Comparison of ENCODE assay signal across 22 mouse cellular contexts in genomic region chr14:117130334-117130733, GRCm38 (mm10).
DNase-seq lines count a peak whose midpoint lies in the region; ATAC-seq and TF ChIP-seq lines count a peak whose summit lies in the region.
"Had no signal": no experiment of that assay in that cellular context is flagged by ENCODE, and none has a peak within 500 bp of the region (broad histone marks: within the 10 kb centered on the region; RNA-seq: fewer than 3 reads in every experiment).

No protein-coding gene starts in this region.

- peak; percentile 28 to 55 for DNase-seq in heart, adult 9 months (ENCODE audit: low spot score in 2 of 2)
- DNase-seq in heart, embryonic 10.5 days (ENCODE audit: low spot score): no peak
- DNase-seq in lung, embryonic 14.5 days: peak; percentile 27
- DNase-seq in lung, adult 18-20 months: no peak
- DNase-seq in lung, postnatal 36 days: peak; percentile 2
- DNase-seq in lung, postnatal 14 days: no peak
- no peak for DNase-seq in ovary, postnatal 36 days (ENCODE audit: low spot score)
- DNase-seq: adrenal gland, postnatal 10 days; cerebellum, adult 11 months; cerebellum, adult 8-10 months; cerebellum, postnatal 14 days; embryo, embryonic 11 days; gastrocnemius, adult 2 months; gastrocnemius, postnatal 25 days; heart, postnatal 14 days had no signal

- no peaks in the 10 kb centered on the region for H3K27me3 ChIP-seq in heart, embryonic 10.5 days (ENCODE audit: insufficient read depth, poor library complexity, severe bottlenecking)
- H3K27me3 ChIP-seq in lung, embryonic 14.5 days (ENCODE audit: insufficient read depth, low read length): no peaks in the 10 kb centered on the region
- H3K27me3 ChIP-seq: embryonic facial prominence, embryonic 15.5 days; heart, embryonic 15.5 days had no signal

- H3K4me3 ChIP-seq in heart, embryonic 10.5 days: no peak overlapping the region
- H3K4me3 ChIP-seq in lung, embryonic 14.5 days (ENCODE audit: low read depth, low read length): no peak overlapping the region
- H3K4me3 ChIP-seq: embryonic facial prominence, embryonic 15.5 days; erythroblast, embryonic 14.5 days; forebrain, embryonic 10.5 days; gastrocnemius, adult 2 months; heart, embryonic 15.5 days; hindbrain, embryonic 10.5 days had no signal

- TF ChIP-seq CTCF in lung, embryonic 14.5 days (IDR thresholded peaks at IDR 0.05; ENCODE audit: low read depth): no peak

- H3K27ac ChIP-seq in heart, embryonic 10.5 days: no peak overlapping the region
- no peak overlapping the region for H3K27ac ChIP-seq in lung, embryonic 14.5 days (ENCODE audit: low read depth)
- H3K27ac ChIP-seq: embryonic facial prominence, embryonic 15.5 days; forebrain, embryonic 10.5 days; gastrocnemius, adult 2 months; heart, embryonic 15.5 days; hindbrain, embryonic 10.5 days; hindbrain, embryonic 14.5 days had no signal

- no peaks in the 10 kb centered on the region for H3K4me1 ChIP-seq in heart, embryonic 10.5 days
- no peaks in the 10 kb centered on the region for H3K4me1 ChIP-seq in lung, embryonic 14.5 days (ENCODE audit: insufficient read depth)
- H3K4me1 ChIP-seq: embryonic facial prominence, embryonic 15.5 days; forebrain, embryonic 10.5 days; heart, embryonic 15.5 days; hindbrain, embryonic 10.5 days had no signal

- no peak for ATAC-seq in lung, embryonic 14.5 days (ENCODE audit: insufficient read depth)
- ATAC-seq: forebrain, embryonic 14.5 days had no signal

- H3K4me2 ChIP-seq in lung, embryonic 14.5 days: no peak overlapping the region
- H3K4me2 ChIP-seq: embryonic facial prominence, embryonic 15.5 days; heart, embryonic 15.5 days; hindbrain, embryonic 14.5 days had no signal

- H3K36me3 ChIP-seq in heart, embryonic 10.5 days: no peaks in the 10 kb centered on the region
- no peaks in the 10 kb centered on the region for H3K36me3 ChIP-seq in lung, embryonic 14.5 days (ENCODE audit: insufficient read depth)
- H3K36me3 ChIP-seq: embryonic facial prominence, embryonic 15.5 days; heart, embryonic 15.5 days; hindbrain, embryonic 10.5 days had no signal

- WGBS in heart, embryonic 10.5 days: 66% methylated on average over 1 of the region's 1 CpGs
- WGBS in lung, embryonic 14.5 days: 18% methylated on average over 1 of the region's 1 CpGs

- no peak overlapping the region for H3K9ac ChIP-seq in lung, embryonic 14.5 days
- H3K9ac ChIP-seq: embryonic facial prominence, embryonic 15.5 days; heart, embryonic 15.5 days; hindbrain, embryonic 14.5 days had no signal

- H3K9me3 ChIP-seq in heart, embryonic 10.5 days: no peaks in the 10 kb centered on the region
- no peaks in the 10 kb centered on the region for H3K9me3 ChIP-seq in lung, embryonic 14.5 days (ENCODE audit: low read depth, low read length)
- H3K9me3 ChIP-seq: embryonic facial prominence, embryonic 15.5 days; forebrain, embryonic 10.5 days; heart, embryonic 15.5 days; hindbrain, embryonic 10.5 days had no signal

Comparison
In these comparisons a context has a peak if more than half of its experiments do, and no peak if none do; other contexts are left out.
1. DNase-seq: peak in heart, adult 9 months (2 of 2), lung, embryonic 14.5 days (single experiment) and lung, postnatal 36 days (single experiment); none in heart, embryonic 10.5 days (single experiment), lung, adult 18-20 months (0 of 2), lung, postnatal 14 days (single experiment) and ovary, postnatal 36 days (single experiment).